Mouse (Mus musculus) megakaryocyte-erythroid progenitor cell, adult 5 weeks (primary cell): ENCODE measurements around the gene Hbb-bs. TPM values are rescaled to one million over a fixed set of nuclear protein-coding genes. Genes with fewer than 3 reads are reported as not detected.

Experiments
- polyA plus RNA-seq: library from polyadenylated mRNA; stranded (reverse); fragments of >175 nt; gene quantifications from 2 replicates; pipeline ENCODE4 v1.2.3, GENCODE M21; 2012

The Hbb-bs gene
- 239 and 618 TPM in 2 replicates for polyA plus RNA-seq

DNA sequence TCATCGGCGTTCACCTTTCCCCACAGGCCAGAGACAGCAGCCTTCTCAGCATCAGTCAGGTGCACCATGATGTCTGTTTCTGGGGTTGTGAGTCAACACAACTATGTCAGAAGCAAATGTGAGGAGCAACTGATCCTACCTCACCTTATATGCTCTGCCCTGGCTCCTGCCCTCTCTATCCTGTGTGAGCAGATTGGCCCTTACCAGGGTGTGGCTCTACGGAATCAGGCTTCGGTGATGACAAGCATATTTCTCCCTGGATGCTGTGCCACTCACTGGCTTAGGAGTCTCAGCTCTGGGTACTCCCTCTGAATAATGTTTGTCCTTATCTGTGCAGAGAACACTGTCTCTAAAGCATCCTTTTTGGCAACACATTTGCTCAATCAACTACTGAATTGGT is at the start of gene Hbb-bs:
TSS of gene Hbb-bs (minus strand) at position 289 of the 400 bp plus-strand sequence.

DNA sequence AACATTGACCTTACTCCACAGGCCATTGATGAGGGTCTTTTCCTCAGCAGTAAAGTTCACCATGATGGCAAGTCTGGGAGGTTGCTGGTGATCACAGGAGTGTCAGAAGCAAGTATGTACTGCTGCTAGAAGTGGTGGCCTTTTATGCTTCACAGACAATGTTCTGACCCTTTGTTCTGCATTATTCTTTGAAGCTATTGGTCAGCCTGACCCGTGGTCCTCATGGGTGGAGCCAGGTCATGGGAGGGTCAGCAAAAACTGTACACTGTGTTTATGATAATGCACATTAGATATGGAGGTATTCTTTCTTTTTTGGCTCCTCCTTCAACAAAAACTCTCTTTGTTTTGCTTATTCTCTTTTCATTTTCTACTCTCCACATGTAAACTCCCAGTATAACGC is 25.2 kb upstream of the Hbb-bs start, which contains the start of gene Hbb-y:
TSS of gene Hbb-y (minus strand) at position 127 of the 400 bp plus-strand sequence.

DNA sequence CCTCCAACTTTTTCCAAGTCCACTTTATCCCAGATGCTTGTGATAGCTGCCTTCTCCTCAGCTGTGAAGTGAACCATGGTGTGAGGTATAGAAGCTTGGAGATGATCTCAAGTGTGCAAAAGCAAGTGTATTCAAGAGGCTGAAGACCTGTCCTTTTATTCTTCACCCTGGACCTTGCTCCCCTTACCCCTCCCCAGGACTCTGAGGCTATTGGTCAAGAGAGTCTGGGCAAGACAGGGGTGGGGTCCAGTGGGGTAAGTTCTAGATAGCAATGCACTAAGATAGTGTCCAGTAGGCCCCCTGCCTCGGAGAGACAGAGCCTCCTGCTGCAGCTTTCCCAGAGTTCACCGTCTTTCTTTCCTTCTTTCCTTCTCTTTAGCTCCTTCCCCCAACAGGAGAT is 15.1 kb upstream of the Hbb-bs start, which contains the start of gene Hbb-bh1:
TSS of gene Hbb-bh1 (minus strand) at position 131 of the 400 bp plus-strand sequence.

GRCm38 (mm10) chr7:103840268-103840667 is 12.4 kb upstream of the Hbb-bs start, which contains the start of gene Hbb-bh2:
Hbb-bh2 (minus strand) TSS chr7:103840520.

GRCm38 (mm10) chr7:103813766-103814165 is 14.1 kb downstream of the Hbb-bs start, which contains the start of gene Hbb-bt:
Hbb-bt (minus strand) TSS chr7:103813996.

DNA sequence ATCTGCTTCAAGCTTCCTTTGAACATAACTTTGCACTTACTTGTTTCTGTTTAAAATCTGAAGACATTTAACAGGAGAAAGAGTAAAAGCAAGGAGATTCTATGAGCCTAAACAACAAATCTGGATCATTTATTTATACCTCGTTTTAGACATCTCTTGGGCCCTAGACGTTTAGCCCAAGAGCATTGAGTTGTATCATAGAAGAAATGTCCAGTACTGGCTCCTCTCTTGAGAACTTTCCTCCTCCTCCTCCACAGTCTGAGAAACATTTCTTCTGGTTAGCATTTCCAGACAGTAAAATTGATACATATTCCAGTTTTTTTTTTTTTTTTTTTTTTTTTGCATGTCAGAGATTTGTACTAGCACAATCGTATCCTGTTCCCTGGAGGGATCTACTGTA is 36.2 kb downstream of the Hbb-bs start, which contains the start of gene Olfr67:
TSS of gene Olfr67 (minus strand) at position 101 of the 400 bp plus-strand sequence.

DNA sequence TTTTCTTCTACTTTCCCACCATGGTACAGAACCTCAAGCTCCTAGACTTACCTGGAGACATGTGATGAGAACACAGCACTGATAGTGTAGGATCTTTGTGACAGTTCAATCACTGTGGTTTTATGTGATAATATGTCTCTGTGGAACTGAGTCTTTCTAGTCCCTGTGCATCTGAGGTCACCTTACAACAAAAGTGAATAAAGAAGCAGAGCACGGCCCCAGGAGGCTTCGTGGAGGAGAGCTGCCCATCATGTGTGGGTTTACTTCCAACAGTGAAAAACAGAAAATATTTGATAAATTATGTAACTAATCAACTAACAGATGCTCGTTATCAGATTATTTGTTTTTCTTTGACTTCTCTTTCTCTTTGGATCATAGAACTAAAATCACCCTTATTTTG is 48.3 kb downstream of the Hbb-bs start, which contains the start of gene Olfr68:
TSS of gene Olfr68 (minus strand) at position 101 of the 400 bp plus-strand sequence.

Other genes starting within 250 kb of the Hbb-bs start
- not detected in 2 replicates for gene Olfr618, start 238.0 kb downstream of the Hbb-bs start, polyA plus RNA-seq
- gene Olfr619, start 227.5 kb downstream of the Hbb-bs start, polyA plus RNA-seq, result not detected in 2 replicates
- not detected in 2 replicates for gene Olfr620, start 215.6 kb downstream of the Hbb-bs start, polyA plus RNA-seq
- gene Olfr622, start 185.4 kb downstream of the Hbb-bs start, polyA plus RNA-seq, result not detected in 2 replicates
- not detected in 2 replicates for gene Olfr623, start 164.4 kb downstream of the Hbb-bs start, polyA plus RNA-seq
- 0.02 TPM in 1 of 2 replicates, not detected in the other for gene Olfr624, start 156.9 kb downstream of the Hbb-bs start, polyA plus RNA-seq
- gene Olfr625-ps1, start 145.4 kb downstream of the Hbb-bs start, polyA plus RNA-seq, result 0.19 TPM in 1 of 2 replicates, not detected in the other
- gene Olfr243, start 113.4 kb downstream of the Hbb-bs start, polyA plus RNA-seq, result not detected in 2 replicates
- not detected in 2 replicates for gene Olfr628, start 97.7 kb downstream of the Hbb-bs start, polyA plus RNA-seq
- gene Olfr629, start 83.2 kb downstream of the Hbb-bs start, polyA plus RNA-seq, result not detected in 2 replicates
- gene Olfr630, start 70.8 kb downstream of the Hbb-bs start, polyA plus RNA-seq, result not detected in 2 replicates
- not detected in 2 replicates for gene Olfr69, start 56.5 kb downstream of the Hbb-bs start, polyA plus RNA-seq
- gene Olfr68, start 48.4 kb downstream of the Hbb-bs start, polyA plus RNA-seq, result not detected in 2 replicates
- not detected in 2 replicates for gene Olfr67, start 36.3 kb downstream of the Hbb-bs start, polyA plus RNA-seq
- gene Hbb-bt, start 14.1 kb downstream of the Hbb-bs start, polyA plus RNA-seq, result 65.8 and 124 TPM in 2 replicates
- gene Hbb-bh2, start 12.4 kb upstream of the Hbb-bs start, polyA plus RNA-seq, result not detected in 2 replicates
- not detected in 2 replicates for gene Hbb-bh1, start 15.1 kb upstream of the Hbb-bs start, polyA plus RNA-seq
- gene Hbb-y, start 25.1 kb upstream of the Hbb-bs start, polyA plus RNA-seq, result not detected in 2 replicates
- gene Olfr66, start 58.2 kb upstream of the Hbb-bs start, polyA plus RNA-seq, result not detected in 2 replicates
- gene Olfr64, start 66.4 kb upstream of the Hbb-bs start, polyA plus RNA-seq, result 0.02 TPM in 1 of 2 replicates, not detected in the other
- gene Olfr65, start 75.4 kb upstream of the Hbb-bs start, polyA plus RNA-seq, result not detected in 2 replicates
- gene Olfr631, start 100.7 kb upstream of the Hbb-bs start, polyA plus RNA-seq, result not detected in 2 replicates
- gene Olfr632, start 106.3 kb upstream of the Hbb-bs start, polyA plus RNA-seq, result not detected in 2 replicates
- not detected in 2 replicates for gene Olfr633, start 116.3 kb upstream of the Hbb-bs start, polyA plus RNA-seq
- gene Olfr635, start 143.1 kb upstream of the Hbb-bs start, polyA plus RNA-seq, result 0.01 TPM in 1 of 2 replicates, not detected in the other
- not detected in 2 replicates for gene Olfr638, start 170.7 kb upstream of the Hbb-bs start, polyA plus RNA-seq
- gene Olfr639, start 189.2 kb upstream of the Hbb-bs start, polyA plus RNA-seq, result 0.01 TPM in 1 of 2 replicates, not detected in the other
- not detected in 2 replicates for gene Olfr640, start 197.5 kb upstream of the Hbb-bs start, polyA plus RNA-seq
- not detected in 2 replicates for gene Olfr641, start 207.3 kb upstream of the Hbb-bs start, polyA plus RNA-seq
- gene Olfr642, start 224.6 kb upstream of the Hbb-bs start, polyA plus RNA-seq, result not detected in 2 replicates
- not detected in 2 replicates for gene 4930516K23Rik, start 233.3 kb upstream of the Hbb-bs start, polyA plus RNA-seq
- gene Olfr644, start 243.8 kb upstream of the Hbb-bs start, polyA plus RNA-seq, result not detected in 2 replicates